Mouse (Mus musculus) lung, adult 18-20 months (tissue): ENCODE measurements at regions not wholly inside any gene's neighbourhood (a gene's known extent, or its start where the extent isn't known, plus 50 kb on each side); places are given as distances from the start of the nearest gene placed in this dataset.

ENCODE experiments used
- DNase-seq, 2 experiments: peaks; one replicate each; pipeline ENCODE4 v3.0.0; 2022; ENCODE audit warnings: mixed read lengths in 2 of 2

DNA sequence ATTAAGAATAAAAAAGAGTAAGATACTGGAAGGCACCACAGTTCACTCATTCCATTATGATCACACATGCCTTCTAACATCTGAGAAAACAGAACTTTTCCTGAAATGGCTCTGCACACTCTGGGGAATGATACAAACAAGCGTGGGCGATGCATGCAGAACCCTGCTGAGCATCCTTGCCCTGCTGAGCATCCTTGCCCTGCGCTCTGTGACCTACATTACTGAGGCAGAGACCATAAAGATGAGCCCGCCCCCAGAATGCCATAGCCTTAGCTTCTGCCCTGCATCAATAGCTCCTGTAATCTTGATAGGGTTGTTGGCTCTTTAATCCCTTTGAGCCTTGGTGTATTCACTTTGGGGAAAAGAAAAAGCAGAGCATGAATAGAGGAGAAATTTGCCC lies 132.2 kb upstream of the B3gat2 start:
- no peak for DNase-seq

DNA sequence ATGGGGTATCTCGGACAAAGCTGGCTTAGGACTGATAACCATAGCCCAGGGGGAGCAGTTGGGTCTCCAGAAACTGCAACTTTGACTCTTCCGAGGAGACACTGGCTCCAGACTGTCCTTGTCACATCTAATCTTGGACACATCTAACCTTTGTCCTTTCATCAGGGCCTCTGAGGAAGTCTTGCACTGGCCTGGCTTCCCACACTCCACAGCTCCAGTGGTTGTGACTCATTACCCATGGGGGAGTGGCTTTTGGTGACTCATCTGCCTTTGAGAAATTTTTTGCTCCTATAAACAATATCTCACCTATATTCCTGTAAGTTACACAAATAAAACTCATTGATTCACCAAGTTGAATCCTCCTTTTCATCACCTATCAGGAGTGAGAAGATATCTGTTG lies 116.5 kb upstream of the B3gat2 start:
- no peak for DNase-seq

DNA sequence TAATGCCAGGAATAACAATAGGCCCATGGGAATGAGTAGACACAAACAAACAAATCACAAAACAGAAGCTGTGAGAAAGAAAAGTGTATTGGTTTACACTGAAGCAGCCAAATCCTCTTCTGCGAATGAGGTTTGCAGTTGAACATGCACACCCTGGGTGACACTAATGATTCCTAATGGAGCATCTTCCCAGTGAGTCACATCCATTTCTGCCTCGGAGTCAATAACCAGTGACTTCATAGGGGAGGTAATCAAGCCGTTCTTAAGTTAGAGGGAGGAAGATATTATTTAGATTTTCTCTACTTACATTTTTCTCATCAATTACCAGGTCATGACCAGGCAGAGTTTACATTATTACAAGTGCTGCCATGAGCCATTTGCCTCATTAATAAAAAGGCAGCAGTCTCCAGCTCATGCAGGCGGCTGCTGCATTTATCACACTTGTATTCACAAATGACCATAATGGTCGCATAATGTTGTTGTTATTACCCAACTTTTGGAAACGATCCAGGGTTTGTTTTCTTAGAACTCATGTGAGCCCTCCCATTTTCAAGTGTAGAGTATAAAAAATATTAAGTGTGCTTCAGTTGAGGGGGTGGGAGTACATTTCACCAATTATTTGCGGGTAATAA lies 112.6 kb upstream of the B3gat2 start:
- DNase-seq = no peak

DNA sequence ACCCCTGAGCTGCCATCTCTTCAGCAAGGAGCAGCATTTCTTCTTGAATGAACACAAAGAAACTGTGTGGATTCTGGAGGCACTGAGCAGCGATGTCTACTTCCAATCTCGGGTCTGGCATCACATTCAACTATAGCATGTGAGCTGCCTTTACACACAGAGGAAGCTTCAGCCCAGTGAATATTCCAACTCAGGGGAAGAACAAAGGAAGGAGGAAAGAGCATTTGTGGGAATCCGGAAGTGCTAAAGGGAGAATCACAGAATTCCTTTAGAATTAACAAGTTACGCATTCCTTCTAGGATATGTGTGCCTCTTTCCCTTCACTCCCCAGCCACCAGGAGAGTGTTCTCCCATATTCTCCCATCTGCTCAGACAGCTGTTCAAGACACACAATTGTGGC lies 111.7 kb upstream of the B3gat2 start:
- DNase-seq = no peak

DNA sequence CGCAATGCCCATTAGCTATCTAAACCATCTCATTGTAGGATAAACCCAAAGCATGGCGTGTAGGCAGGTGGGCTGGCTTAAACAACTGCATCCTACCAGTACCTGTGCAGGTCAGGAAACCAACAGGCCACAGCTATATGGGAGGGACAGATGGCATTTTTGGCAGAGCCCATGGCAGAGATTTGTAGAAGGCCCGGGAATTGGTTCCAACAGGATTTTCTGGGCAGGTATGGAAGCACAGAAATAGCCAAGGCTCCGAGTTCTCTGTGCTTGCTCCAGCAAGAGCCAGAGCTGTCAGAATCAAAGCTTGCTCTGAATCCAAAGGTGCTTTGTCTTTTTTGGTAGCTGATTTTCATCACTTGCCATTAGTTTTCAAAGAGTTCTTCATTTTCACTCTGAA lies 107.9 kb upstream of the B3gat2 start:
- no peak for DNase-seq

DNA sequence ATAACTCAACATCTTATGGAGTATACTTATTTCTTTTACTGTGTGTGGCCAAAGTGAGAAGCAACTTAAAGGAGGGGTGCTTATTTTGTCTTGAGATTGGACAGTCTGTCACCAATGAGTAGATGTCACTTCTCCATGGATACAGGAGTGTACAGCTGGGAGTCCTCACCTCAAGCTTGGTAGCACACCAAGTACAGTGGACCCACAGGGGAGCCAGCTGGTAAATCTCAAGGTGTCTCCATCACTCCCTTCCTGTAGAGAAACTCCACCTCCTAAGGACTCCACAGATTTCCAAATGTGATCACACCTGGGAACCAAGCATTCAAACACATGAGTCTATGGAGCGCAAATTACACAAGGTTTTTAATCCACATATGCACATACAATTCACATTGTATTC lies 105.8 kb upstream of the B3gat2 start:
- no peak for DNase-seq

DNA sequence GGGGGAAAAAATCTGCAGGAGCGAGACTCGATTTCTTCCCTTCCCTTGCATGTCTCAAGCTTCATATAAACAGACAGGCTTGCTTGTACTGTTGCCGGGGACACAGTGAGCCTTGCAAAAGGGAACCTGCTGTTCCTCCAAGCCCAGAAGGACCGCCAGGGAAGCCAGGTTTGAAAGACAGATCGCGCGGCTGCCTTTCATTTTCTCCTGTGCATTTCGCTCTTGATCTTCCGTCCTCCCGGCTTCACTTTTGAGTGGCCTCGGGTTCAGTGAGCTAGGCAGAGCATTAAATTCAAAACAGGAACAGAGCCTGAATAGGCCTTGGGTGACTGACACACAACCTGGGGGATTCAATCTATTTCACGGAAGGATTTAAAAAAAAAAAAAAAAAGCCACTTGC lies 105.3 kb upstream of the B3gat2 start:
- DNase-seq = no peak

DNA sequence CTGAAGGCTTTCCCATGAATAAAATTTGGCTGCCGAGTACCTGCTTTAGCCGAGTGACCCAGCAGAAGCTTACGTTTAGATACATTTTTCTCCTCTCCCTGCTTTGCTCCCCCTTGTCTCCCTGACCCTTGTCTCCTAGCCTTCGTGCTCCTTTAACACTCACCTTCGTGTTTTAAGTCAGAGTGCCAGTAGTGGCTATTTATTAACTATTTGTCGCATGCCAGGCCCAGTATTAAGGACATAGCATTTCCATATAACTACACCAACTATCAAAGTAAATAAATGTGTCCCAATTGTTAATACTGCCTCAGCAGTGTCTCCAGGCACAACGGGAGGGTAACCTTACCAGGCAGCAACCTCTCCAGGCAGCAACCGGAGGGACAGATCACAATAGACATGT lies 104.8 kb upstream of the B3gat2 start:
- no peak for DNase-seq

DNA sequence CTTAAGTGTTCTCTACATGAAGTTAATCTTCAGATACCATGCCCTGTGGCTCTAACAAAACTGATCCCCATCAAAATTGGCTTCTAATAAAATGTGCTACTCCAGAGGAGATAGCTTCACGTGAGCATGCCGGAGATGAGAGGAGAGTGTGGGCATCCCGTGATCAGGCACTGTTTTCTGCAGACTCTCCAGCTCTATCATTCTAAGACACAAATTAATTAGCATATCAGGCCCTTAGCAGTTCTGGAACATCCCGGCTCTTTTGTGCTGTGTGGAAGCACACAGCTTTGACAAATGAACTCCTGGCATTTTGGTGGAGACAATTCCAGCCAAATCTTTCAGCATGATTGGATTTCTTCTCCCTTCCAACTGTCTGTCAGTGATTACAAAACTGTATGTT lies 91.0 kb upstream of the B3gat2 start:
- no peak for DNase-seq

DNA sequence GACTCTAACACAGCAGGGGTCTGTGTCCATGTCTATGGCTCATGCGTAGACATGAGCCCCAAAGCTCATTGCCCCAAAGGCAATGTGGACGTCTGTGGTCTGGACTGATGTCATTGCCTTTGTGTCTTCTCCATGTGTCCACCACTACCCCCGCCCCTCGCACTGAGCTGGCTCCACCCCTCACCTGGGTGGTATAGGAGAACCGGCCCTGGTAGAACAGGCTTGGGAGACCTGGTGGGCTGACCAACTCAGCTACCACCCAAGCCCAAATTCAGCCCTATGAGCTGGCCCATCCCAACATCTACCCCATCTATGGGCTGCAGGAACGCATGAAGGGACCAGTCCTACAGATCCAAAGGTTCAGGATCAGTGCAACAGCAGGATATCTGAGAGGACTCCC lies 87.2 kb upstream of the B3gat2 start:
- DNase-seq = no peak

DNA sequence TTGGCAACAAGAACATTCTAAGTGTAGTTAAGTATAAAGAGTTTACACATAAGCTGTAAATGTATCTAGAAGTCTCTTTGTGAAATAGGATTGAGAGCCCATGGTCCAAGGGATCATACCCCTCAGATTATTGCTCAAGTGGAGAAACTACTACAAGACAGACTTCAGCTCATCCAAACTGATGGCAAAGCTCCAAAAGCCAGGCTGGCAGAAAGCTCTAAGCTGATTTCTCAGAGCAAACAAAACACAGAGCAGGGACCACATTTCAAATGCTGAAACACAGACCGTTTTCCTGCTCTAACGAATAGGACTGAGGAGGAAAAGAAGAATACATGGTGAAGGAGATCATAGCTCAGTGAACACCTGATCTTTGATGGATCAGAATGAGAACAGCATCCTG lies 85.3 kb upstream of the B3gat2 start:
- no peak for DNase-seq

DNA sequence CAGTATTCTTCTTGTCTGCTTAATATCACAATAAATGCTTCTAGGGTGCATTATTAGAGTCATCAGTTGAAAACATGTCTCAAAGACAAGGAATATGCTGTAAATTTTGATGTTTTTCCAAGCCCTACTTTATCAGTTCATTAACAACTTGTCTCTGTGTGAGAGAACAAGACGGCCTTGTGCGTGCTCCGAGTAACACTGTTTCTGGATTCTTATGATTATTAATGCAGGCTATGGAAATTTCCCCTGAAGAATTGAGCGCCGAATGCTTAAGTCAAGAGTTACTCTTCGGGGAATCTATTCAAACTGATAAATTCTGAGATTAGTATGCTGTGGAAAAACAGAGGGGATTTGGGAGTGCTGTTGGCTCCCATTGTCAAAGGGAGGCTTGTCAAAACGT lies 72.2 kb upstream of the B3gat2 start:
- DNase-seq = no peak

DNA sequence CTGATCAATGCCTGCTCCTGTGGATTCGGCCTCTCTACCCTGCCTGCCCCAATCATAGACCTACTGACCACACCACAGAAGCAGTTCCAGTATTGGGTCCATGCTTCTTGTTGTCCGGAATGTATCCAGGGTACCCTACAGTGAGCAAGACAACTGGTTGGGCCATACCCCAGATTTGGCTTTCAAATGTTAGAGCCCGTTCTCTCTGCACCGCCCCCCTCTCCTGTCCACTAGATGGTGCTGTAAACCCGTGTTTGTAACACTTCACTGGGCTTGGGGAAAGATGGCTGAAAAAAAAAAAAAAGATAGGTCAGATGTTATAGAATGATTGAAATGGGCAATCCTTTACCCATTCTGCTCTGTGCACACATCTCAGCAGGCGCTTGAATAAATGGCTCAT lies 56.1 kb upstream of the B3gat2 start:
- DNase-seq = peak; percentile 11

DNA sequence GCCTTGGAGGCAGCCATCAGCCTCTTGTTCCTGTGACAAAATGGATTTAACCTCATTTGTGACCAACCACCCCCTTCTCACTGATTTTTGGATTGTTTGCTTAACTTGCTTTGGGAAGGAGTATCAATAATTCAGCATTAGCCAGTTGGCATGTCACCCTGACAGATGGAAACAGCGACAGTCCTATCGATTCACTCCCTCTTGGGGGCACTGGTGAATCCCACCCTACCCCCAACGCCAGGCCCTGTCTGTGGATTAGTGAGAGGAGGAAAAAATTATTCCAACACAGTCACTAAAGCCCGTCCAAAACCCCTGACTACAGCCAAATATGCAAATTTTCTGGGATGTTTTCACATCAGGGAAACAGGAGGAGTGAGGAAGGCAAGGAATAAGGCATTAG lies 55.1 kb upstream of the B3gat2 start:
- DNase-seq = no peak
